Mouse (Mus musculus): ENCODE results near the gene Lgi1. TPM values are rescaled to one million over a fixed set of nuclear protein-coding genes. Genes with fewer than 3 reads are reported as not detected.

Gene Lgi1
- polyA plus RNA-seq, 1 experiment from 2014 or later, result 19.1 TPM

GRCm38 (mm10) chr19:38328010-38328409 lies 63.7 kb downstream of the Lgi1 start:
- Histone ChIP-seq H3K4me1 (replicated peaks; ENCODE audit: control insufficient read depth, insufficient read depth, low read length) (no peaks in the 10 kb centered on the region), H3K36me3 (ENCODE audit: control insufficient read depth, insufficient read depth) (no peaks in the 10 kb centered on the region), H3K4me2 (ENCODE audit: low read length) (no peak overlapping the region), H3K9me3 (ENCODE audit: control insufficient read depth, low read length) (no peaks in the 10 kb centered on the region), H3K4me3 (replicated peaks; ENCODE audit: low read length) (no peak overlapping the region), H3K27me3 (replicated peaks; ENCODE audit: control insufficient read depth, insufficient read depth, low read length) (no peaks in the 10 kb centered on the region), H3K27ac (ENCODE audit: low read length) (no peak overlapping the region), H3K9ac (replicated peaks; ENCODE audit: low read depth, low read length) (no peak overlapping the region)
- WGBS, result 94% methylated on average over 7 of the region's 7 CpGs
- no peak for ATAC-seq

GRCm38 (mm10) chr19:38329257-38329656 lies 64.9 kb downstream of the Lgi1 start:
- Histone ChIP-seq H3K9ac (replicated peaks; ENCODE audit: low read depth, low read length) (no peak overlapping the region), H3K27ac (ENCODE audit: low read length) (no peak overlapping the region), H3K4me2 (ENCODE audit: low read length) (no peak overlapping the region), H3K4me3 (replicated peaks; ENCODE audit: low read length) (no peak overlapping the region), H3K27me3 (replicated peaks; ENCODE audit: control insufficient read depth, insufficient read depth, low read length) (no peaks in the 10 kb centered on the region), H3K9me3 (ENCODE audit: control insufficient read depth, low read length) (no peaks in the 10 kb centered on the region), H3K4me1 (replicated peaks; ENCODE audit: control insufficient read depth, insufficient read depth, low read length) (no peaks in the 10 kb centered on the region), H3K36me3 (ENCODE audit: control insufficient read depth, insufficient read depth) (no peaks in the 10 kb centered on the region)
- 95% methylated on average over 5 of the region's 5 CpGs for WGBS
- ATAC-seq, result no peak

- ATAC-seq, result no peak
Measured at GRCm38 (mm10) chr19:38331072-38331471, 66.7 kb downstream of the Lgi1 start.

GRCm38 (mm10) chr19:38332245-38332644 lies 67.9 kb downstream of the Lgi1 start:
- Histone ChIP-seq H3K4me2 (ENCODE audit: low read length) (no peak overlapping the region), H3K9me3 (ENCODE audit: control insufficient read depth, low read length) (no peaks in the 10 kb centered on the region), H3K4me1 (replicated peaks; ENCODE audit: control insufficient read depth, insufficient read depth, low read length) (no peaks in the 10 kb centered on the region), H3K36me3 (ENCODE audit: control insufficient read depth, insufficient read depth) (no peaks in the 10 kb centered on the region), H3K27me3 (replicated peaks; ENCODE audit: control insufficient read depth, insufficient read depth, low read length) (no peaks in the 10 kb centered on the region), H3K27ac (ENCODE audit: low read length) (no peak overlapping the region), H3K9ac (replicated peaks; ENCODE audit: low read depth, low read length) (no peak overlapping the region), H3K4me3 (replicated peaks; ENCODE audit: low read length) (no peak overlapping the region)
- peak; percentile 31; the same call in 1 of the 2 replicates for ATAC-seq
- 65% methylated on average over 2 of the region's 2 CpGs for WGBS

More at GRCm38 (mm10) chr19:38331072-38331471, 66.7 kb downstream of the Lgi1 start:
- Histone ChIP-seq H3K36me3 (ENCODE audit: control insufficient read depth, insufficient read depth) (no peaks in the 10 kb centered on the region), H3K4me3 (replicated peaks; ENCODE audit: low read length) (no peak overlapping the region), H3K4me2 (ENCODE audit: low read length) (no peak overlapping the region), H3K27ac (ENCODE audit: low read length) (no peak overlapping the region), H3K4me1 (replicated peaks; ENCODE audit: control insufficient read depth, insufficient read depth, low read length) (no peaks in the 10 kb centered on the region), H3K27me3 (replicated peaks; ENCODE audit: control insufficient read depth, insufficient read depth, low read length) (no peaks in the 10 kb centered on the region), H3K9ac (replicated peaks; ENCODE audit: low read depth, low read length) (no peak overlapping the region), H3K9me3 (ENCODE audit: control insufficient read depth, low read length) (no peaks in the 10 kb centered on the region)
- 77% methylated on average over 1 of the region's 1 CpGs for WGBS

GRCm38 (mm10) chr19:38332820-38333219 lies 68.5 kb downstream of the Lgi1 start:
- 54% methylated on average over 3 of the region's 3 CpGs for WGBS
- no peak for ATAC-seq
- H3K27me3 ChIP-seq (replicated peaks; ENCODE audit: control insufficient read depth, insufficient read depth, low read length), result no peaks in the 10 kb centered on the region

GRCm38 (mm10) chr19:38336553-38336952 lies 72.2 kb downstream of the Lgi1 start:
- Histone ChIP-seq H3K9ac (replicated peaks; ENCODE audit: low read depth, low read length) (no peak overlapping the region), H3K4me3 (replicated peaks; ENCODE audit: low read length) (no peak overlapping the region), H3K27ac (ENCODE audit: low read length) (no peak overlapping the region), H3K4me1 (replicated peaks; ENCODE audit: control insufficient read depth, insufficient read depth, low read length) (no peaks in the 10 kb centered on the region), H3K4me2 (ENCODE audit: low read length) (no peak overlapping the region), H3K27me3 (replicated peaks; ENCODE audit: control insufficient read depth, insufficient read depth, low read length) (no peaks in the 10 kb centered on the region), H3K9me3 (ENCODE audit: control insufficient read depth, low read length) (no peaks in the 10 kb centered on the region), H3K36me3 (ENCODE audit: control insufficient read depth, insufficient read depth) (no peaks in the 10 kb centered on the region)
- WGBS, result 80% methylated on average over 3 of the region's 3 CpGs
- ATAC-seq, result no peak

More at GRCm38 (mm10) chr19:38332820-38333219, 68.5 kb downstream of the Lgi1 start:
- no peaks in the 10 kb centered on the region for H3K9me3 ChIP-seq (ENCODE audit: control insufficient read depth, low read length)
- no peaks in the 10 kb centered on the region for H3K36me3 ChIP-seq (ENCODE audit: control insufficient read depth, insufficient read depth)
- H3K4me1 ChIP-seq (replicated peaks; ENCODE audit: control insufficient read depth, insufficient read depth, low read length), result no peaks in the 10 kb centered on the region
- H3K4me3 ChIP-seq (replicated peaks; ENCODE audit: low read length), result no peak overlapping the region
- H3K27ac ChIP-seq (ENCODE audit: low read length), result no peak overlapping the region
- no peak overlapping the region for H3K4me2 ChIP-seq (ENCODE audit: low read length)
- H3K9ac ChIP-seq (replicated peaks; ENCODE audit: low read depth, low read length), result no peak overlapping the region

GRCm38 (mm10) chr19:38337332-38337731 lies 73.0 kb downstream of the Lgi1 start:
- Histone ChIP-seq H3K9ac (replicated peaks; ENCODE audit: low read depth, low read length) (no peak overlapping the region), H3K4me3 (replicated peaks; ENCODE audit: low read length) (no peak overlapping the region), H3K36me3 (ENCODE audit: control insufficient read depth, insufficient read depth) (no peaks in the 10 kb centered on the region), H3K9me3 (ENCODE audit: control insufficient read depth, low read length) (no peaks in the 10 kb centered on the region), H3K27me3 (replicated peaks; ENCODE audit: control insufficient read depth, insufficient read depth, low read length) (no peaks in the 10 kb centered on the region), H3K4me1 (replicated peaks; ENCODE audit: control insufficient read depth, insufficient read depth, low read length) (no peaks in the 10 kb centered on the region), H3K27ac (ENCODE audit: low read length) (no peak overlapping the region), H3K4me2 (ENCODE audit: low read length) (no peak overlapping the region)
- ATAC-seq, result no peak
- 93% methylated on average over 3 of the region's 3 CpGs for WGBS

- Histone ChIP-seq H3K4me1 (replicated peaks; ENCODE audit: control insufficient read depth, insufficient read depth, low read length) (no peaks in the 10 kb centered on the region), H3K27me3 (replicated peaks; ENCODE audit: control insufficient read depth, insufficient read depth, low read length) (no peaks in the 10 kb centered on the region), H3K36me3 (ENCODE audit: control insufficient read depth, insufficient read depth) (no peaks in the 10 kb centered on the region), H3K4me3 (replicated peaks; ENCODE audit: low read length) (no peak overlapping the region), H3K9ac (replicated peaks; ENCODE audit: low read depth, low read length) (no peak overlapping the region), H3K27ac (ENCODE audit: low read length) (no peak overlapping the region), H3K4me2 (ENCODE audit: low read length) (no peak overlapping the region), H3K9me3 (ENCODE audit: control insufficient read depth, low read length) (no peaks in the 10 kb centered on the region)
- WGBS, result 42% methylated on average over 3 of the region's 3 CpGs
- no peak for ATAC-seq
Measured at GRCm38 (mm10) chr19:38339734-38340133, 75.4 kb downstream of the Lgi1 start.

- Histone ChIP-seq H3K36me3 (ENCODE audit: control insufficient read depth, insufficient read depth) (no peaks in the 10 kb centered on the region), H3K27me3 (replicated peaks; ENCODE audit: control insufficient read depth, insufficient read depth, low read length) (no peaks in the 10 kb centered on the region), H3K27ac (ENCODE audit: low read length) (no peak overlapping the region), H3K4me2 (ENCODE audit: low read length) (no peak overlapping the region), H3K9ac (replicated peaks; ENCODE audit: low read depth, low read length) (no peak overlapping the region), H3K9me3 (ENCODE audit: control insufficient read depth, low read length) (no peaks in the 10 kb centered on the region), H3K4me3 (replicated peaks; ENCODE audit: low read length) (no peak overlapping the region), H3K4me1 (replicated peaks; ENCODE audit: control insufficient read depth, insufficient read depth, low read length) (peaks cover 3% of the 10 kb centered on the region)
- ATAC-seq, result no peak
- WGBS, result 64% methylated on average over 1 of the region's 1 CpGs
Measured at GRCm38 (mm10) chr19:38343246-38343645, 78.9 kb downstream of the Lgi1 start.

Measured in forebrain, embryonic 16.5 days (tissue).